Mouse (Mus musculus) E14TG2a.4 (cell line): ENCODE measurements around the gene Cdyl2.
A peak's percentile ranks its signal among the peaks of the same experiment; 100 is the strongest.

Experiments
- H3K27me3 ChIP-seq: 2 replicates; pipeline ENCODE4 v1.6.1; 2014; ENCODE audit warnings: low read length, control low read depth; ENCODE audit not compliant: insufficient read depth
- H3K36me3 ChIP-seq: 2 replicates; pipeline ENCODE4 v1.6.1; 2014; ENCODE audit warnings: low read length, control low read depth; ENCODE audit not compliant: insufficient read depth
- H3K4me1 ChIP-seq: replicated peaks from 2 replicates; pipeline ENCODE4 v1.6.1; 2014; ENCODE audit warnings: low read depth, low read length, control low read depth
- H3K4me3 ChIP-seq: replicated peaks from 2 replicates; pipeline ENCODE4 v1.5.1; 2014; ENCODE audit warnings: mild to moderate bottlenecking, low read length
- H3K9me3 ChIP-seq: 2 replicates; pipeline ENCODE4 v1.6.1; 2014; ENCODE audit warnings: low read length, control low read depth
- CTCF ChIP-seq: conservative IDR thresholded peaks from 2 replicates; pipeline ENCODE4 v1.5.1; 2014; ENCODE audit warnings: low read length
- NANOG ChIP-seq: IDR thresholded peaks from 2 replicates; pipeline ENCODE4 v1.6.1; 2014; ENCODE audit warnings: borderline replicate concordance, low read length, mixed read lengths
- POU5F1 ChIP-seq: IDR thresholded peaks from 2 replicates; pipeline ENCODE4 v1.6.1; 2014; ENCODE audit warnings: low read length, borderline replicate concordance

The Cdyl2 gene

GRCm38 (mm10) chr8:116732684-116733647 lies at the start of gene Cdyl2:
TSS of gene Cdyl2 (minus strand) at chr8:116732991.
- Histone ChIP-seq H3K4me1 (peaks cover 42% of the 10 kb centered on the region), H3K4me3 (peak within 1 kb of the TSS; percentile 92), H3K27me3 (peaks cover 30% of the 10 kb centered on the region), H3K36me3 (peaks cover 9% of the 10 kb centered on the region; the same call in 1 of the 2 replicates), H3K9me3 (peaks cover 8% of the 10 kb centered on the region; the same call in 1 of the 2 replicates)
- TF ChIP-seq CTCF: no peak
- no peak for TF ChIP-seq POU5F1
- no peak for TF ChIP-seq NANOG

- Histone ChIP-seq H3K4me3 (no peak overlapping the region), H3K27me3 (no peaks in the 10 kb centered on the region), H3K9me3 (peaks cover 16% of the 10 kb centered on the region), H3K36me3 (no peaks in the 10 kb centered on the region), H3K4me1 (no peaks in the 10 kb centered on the region)
- no peak for TF ChIP-seq NANOG
- TF ChIP-seq POU5F1: no peak
- TF ChIP-seq CTCF: no peak
Observed at GRCm38 (mm10) chr8:116780594-116780993, 47.8 kb upstream of the Cdyl2 start.

- H3K27me3 ChIP-seq: 0 out of 2 replicates have a peak, but pooled peaks cover 3% of the 10 kb centered on the region
- TF ChIP-seq NANOG (no peak), CTCF (no peak), POU5F1 (no peak)
- no peaks in the 10 kb centered on the region for H3K36me3 ChIP-seq
- H3K4me3 ChIP-seq: no peak overlapping the region
- peaks cover 12% of the 10 kb centered on the region for H3K4me1 ChIP-seq
- H3K9me3 ChIP-seq: peaks cover 10% of the 10 kb centered on the region
Observed at GRCm38 (mm10) chr8:116774220-116774619, 41.4 kb upstream of the Cdyl2 start.

GRCm38 (mm10) chr8:116772727-116773126 lies 39.9 kb upstream of the Cdyl2 start:
- TF ChIP-seq NANOG: no peak
- no peak for TF ChIP-seq POU5F1
- TF ChIP-seq CTCF: no peak
- no peaks in the 10 kb centered on the region for H3K36me3 ChIP-seq

GRCm38 (mm10) chr8:116771797-116772343 lies 39.1 kb upstream of the Cdyl2 start:
- TF ChIP-seq NANOG (no peak), POU5F1 (no peak), CTCF (peak; percentile 85)
- Histone ChIP-seq H3K4me1 (peaks cover 12% of the 10 kb centered on the region), H3K4me3 (no peak overlapping the region), H3K9me3 (no peaks in the 10 kb centered on the region), H3K36me3 (no peaks in the 10 kb centered on the region), H3K27me3 (0 out of 2 replicates have a peak, but pooled peaks cover 7% of the 10 kb centered on the region)

More at GRCm38 (mm10) chr8:116772727-116773126, 39.9 kb upstream of the Cdyl2 start:
- Histone ChIP-seq H3K9me3 (no peaks in the 10 kb centered on the region), H3K4me1 (peaks cover 12% of the 10 kb centered on the region), H3K4me3 (no peak overlapping the region), H3K27me3 (0 out of 2 replicates have a peak, but pooled peaks cover 3% of the 10 kb centered on the region)

GRCm38 (mm10) chr8:116770756-116771155 lies 38.0 kb upstream of the Cdyl2 start:
- H3K9me3 ChIP-seq: no peaks in the 10 kb centered on the region
- TF ChIP-seq POU5F1 (no peak), NANOG (no peak), CTCF (no peak)
- no peaks in the 10 kb centered on the region for H3K36me3 ChIP-seq

GRCm38 (mm10) chr8:116756174-116756573 lies 23.4 kb upstream of the Cdyl2 start:
- TF ChIP-seq NANOG (no peak), POU5F1 (no peak), CTCF (no peak)

More at GRCm38 (mm10) chr8:116770756-116771155, 38.0 kb upstream of the Cdyl2 start:
- Histone ChIP-seq H3K27me3 (peaks cover 9% of the 10 kb centered on the region; the same call in 1 of the 2 replicates), H3K4me3 (no peak overlapping the region), H3K4me1 (peaks cover 12% of the 10 kb centered on the region)

GRCm38 (mm10) chr8:116755557-116755956 lies 22.8 kb upstream of the Cdyl2 start:
- no peak for TF ChIP-seq POU5F1
- TF ChIP-seq CTCF: peak; percentile 92
- H3K27me3 ChIP-seq: 0 out of 2 replicates have a peak, but pooled peaks cover 2% of the 10 kb centered on the region
- no peak overlapping the region for H3K4me3 ChIP-seq
- H3K4me1 ChIP-seq: no peaks in the 10 kb centered on the region
- H3K9me3 ChIP-seq: no peaks in the 10 kb centered on the region
- no peaks in the 10 kb centered on the region for H3K36me3 ChIP-seq

More at GRCm38 (mm10) chr8:116756174-116756573, 23.4 kb upstream of the Cdyl2 start:
- Histone ChIP-seq H3K4me3 (no peak overlapping the region), H3K4me1 (no peaks in the 10 kb centered on the region), H3K36me3 (no peaks in the 10 kb centered on the region), H3K9me3 (no peaks in the 10 kb centered on the region), H3K27me3 (0 out of 2 replicates have a peak, but pooled peaks cover 2% of the 10 kb centered on the region)
